Mouse (Mus musculus): ENCODE measurements around the gene Cd163l1. TPM values are rescaled to one million over a fixed set of nuclear protein-coding genes. Genes with fewer than 3 reads are reported as not detected.

Gene Cd163l1
- polyA plus RNA-seq (2014; fragmentation: Nextera tagmentation; extraction: Ambion mirVana) = not detected in 2 replicates

DNA sequence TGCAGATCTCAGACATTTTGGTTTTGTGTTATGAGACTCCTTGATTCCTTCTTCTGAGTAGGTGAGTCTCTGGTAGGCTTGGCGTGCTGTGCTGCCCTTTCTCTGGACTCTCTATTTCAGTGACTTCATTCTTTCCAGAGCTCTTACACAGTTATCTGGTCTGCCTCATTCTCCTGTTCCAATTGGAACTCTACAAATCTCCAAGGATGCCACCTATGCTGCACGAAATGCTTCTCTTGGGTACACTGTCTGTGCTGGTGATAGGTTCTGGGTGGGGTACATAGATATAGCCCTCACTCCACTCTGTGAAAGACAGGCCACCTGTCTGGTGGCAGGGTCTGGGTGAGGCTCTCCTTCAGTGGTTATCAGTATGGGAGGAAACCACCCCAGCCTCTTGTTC is at the start of gene Cd163l1:
TSS of gene Cd163l1 (plus strand) at position 301 of the 400 bp plus-strand sequence.
- no peaks in the 10 kb centered on the region for H3K9me3 ChIP-seq (ENCODE audit: low read depth, low read length)
- WGBS = 92% methylated on average over 2 of the region's 2 CpGs
- DNase-seq (no peak), ATAC-seq (ENCODE audit: insufficient read depth) (no peak)
- no peak for TF ChIP-seq CTCF (IDR thresholded peaks at IDR 0.05; ENCODE audit: low read depth)
- H3K4me1 ChIP-seq (ENCODE audit: insufficient read depth) = no peaks in the 10 kb centered on the region
- H3K4me3 ChIP-seq (ENCODE audit: low read depth, low read length) = no peak within 1 kb of the TSS
- no peaks in the 10 kb centered on the region for H3K36me3 ChIP-seq (ENCODE audit: insufficient read depth)
- no peak within 1 kb of the TSS for H3K4me2 ChIP-seq
- H3K27me3 ChIP-seq (ENCODE audit: insufficient read depth, low read length) = no peaks in the 10 kb centered on the region
- H3K9ac ChIP-seq = no peak within 1 kb of the TSS
- no peak within 1 kb of the TSS for H3K27ac ChIP-seq (ENCODE audit: low read depth)

DNA sequence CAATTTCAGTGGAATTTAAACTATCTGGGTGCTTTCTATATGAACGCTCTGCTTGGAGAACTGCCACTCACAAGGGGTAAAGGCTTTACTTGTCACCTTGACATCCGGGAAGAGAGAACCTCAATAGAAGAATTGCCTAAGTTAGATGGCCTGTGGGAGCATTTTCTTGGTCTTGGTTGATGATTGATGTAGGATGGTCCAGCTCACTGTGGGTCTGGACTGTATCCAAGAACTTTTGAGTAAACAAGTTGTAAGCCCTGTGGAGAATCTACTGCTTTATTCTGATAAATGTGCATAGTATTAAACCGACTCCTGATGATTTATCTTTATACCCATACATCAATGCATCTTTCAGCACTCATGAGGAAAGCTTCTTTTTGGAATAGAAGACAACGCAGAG is 48.7 kb upstream of the Cd163l1 start:
- ATAC-seq (ENCODE audit: insufficient read depth) (no peak), DNase-seq (no peak)
- Histone ChIP-seq H3K27me3 (ENCODE audit: insufficient read depth, low read length) (no peaks in the 10 kb centered on the region), H3K4me3 (ENCODE audit: low read depth, low read length) (no peak overlapping the region), H3K27ac (ENCODE audit: low read depth) (no peak overlapping the region), H3K4me2 (no peak overlapping the region), H3K4me1 (ENCODE audit: insufficient read depth) (no peaks in the 10 kb centered on the region), H3K9ac (no peak overlapping the region), H3K9me3 (ENCODE audit: low read depth, low read length) (no peaks in the 10 kb centered on the region), H3K36me3 (ENCODE audit: insufficient read depth) (no peaks in the 10 kb centered on the region)
- no peak for TF ChIP-seq CTCF (IDR thresholded peaks at IDR 0.05; ENCODE audit: low read depth)
- WGBS = 50% methylated on average over 4 of the region's 4 CpGs

GRCm38 (mm10) chr7:140170863-140171262 is 47.2 kb upstream of the Cd163l1 start:
- ATAC-seq (ENCODE audit: insufficient read depth) (no peak), DNase-seq (no peak)
- WGBS = 91% methylated on average over 3 of the region's 3 CpGs
- Histone ChIP-seq H3K4me2 (no peak overlapping the region), H3K27me3 (ENCODE audit: insufficient read depth, low read length) (no peaks in the 10 kb centered on the region), H3K9ac (no peak overlapping the region), H3K36me3 (ENCODE audit: insufficient read depth) (no peaks in the 10 kb centered on the region), H3K4me1 (ENCODE audit: insufficient read depth) (no peaks in the 10 kb centered on the region), H3K4me3 (ENCODE audit: low read depth, low read length) (no peak overlapping the region), H3K27ac (ENCODE audit: low read depth) (no peak overlapping the region), H3K9me3 (ENCODE audit: low read depth, low read length) (no peaks in the 10 kb centered on the region)
- no peak for TF ChIP-seq CTCF (IDR thresholded peaks at IDR 0.05; ENCODE audit: low read depth)

DNA sequence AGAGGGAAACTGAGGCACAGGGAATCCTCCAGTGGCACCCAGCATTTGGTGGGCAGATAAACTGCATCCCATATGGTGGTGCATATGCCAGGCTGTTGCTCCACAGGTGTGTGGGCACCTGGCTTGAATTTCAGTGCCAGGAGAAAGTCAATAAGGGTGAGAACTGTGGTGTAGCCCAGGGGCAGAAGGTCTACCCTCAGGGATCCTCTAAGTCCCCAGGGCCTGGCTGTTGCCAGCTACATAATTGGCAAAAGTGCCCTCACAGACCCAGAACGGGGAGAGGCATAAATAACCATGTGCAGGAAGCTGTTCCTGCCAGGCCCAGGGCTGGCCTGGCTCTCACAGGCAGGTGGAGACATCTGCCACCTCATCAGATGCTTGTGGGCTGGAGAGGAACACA is 45.1 kb upstream of the Cd163l1 start, which contains the start of gene Olfr523:
TSS of gene Olfr523 (plus strand) at position 282 of the 400 bp plus-strand sequence.
- ATAC-seq (ENCODE audit: insufficient read depth) = no peak
- Histone ChIP-seq H3K4me3 (ENCODE audit: low read depth, low read length) (no peak within 1 kb of the TSS), H3K9me3 (ENCODE audit: low read depth, low read length) (no peaks in the 10 kb centered on the region), H3K27ac (ENCODE audit: low read depth) (no peak within 1 kb of the TSS), H3K36me3 (ENCODE audit: insufficient read depth) (no peaks in the 10 kb centered on the region), H3K27me3 (ENCODE audit: insufficient read depth, low read length) (no peaks in the 10 kb centered on the region), H3K4me2 (no peak within 1 kb of the TSS), H3K9ac (no peak within 1 kb of the TSS), H3K4me1 (ENCODE audit: insufficient read depth) (no peaks in the 10 kb centered on the region)
- TF ChIP-seq CTCF (IDR thresholded peaks at IDR 0.05; ENCODE audit: low read depth) = no peak
- 43% methylated on average over 1 of the region's 1 CpGs for WGBS
- DNase-seq = no peak

GRCm38 (mm10) chr7:140179176-140179575 is 38.9 kb upstream of the Cd163l1 start:
- Histone ChIP-seq H3K27ac (ENCODE audit: low read depth) (no peak overlapping the region), H3K36me3 (ENCODE audit: insufficient read depth) (no peaks in the 10 kb centered on the region), H3K9ac (no peak overlapping the region), H3K4me3 (ENCODE audit: low read depth, low read length) (no peak overlapping the region), H3K4me1 (ENCODE audit: insufficient read depth) (no peaks in the 10 kb centered on the region), H3K9me3 (ENCODE audit: low read depth, low read length) (no peaks in the 10 kb centered on the region), H3K27me3 (ENCODE audit: insufficient read depth, low read length) (no peaks in the 10 kb centered on the region), H3K4me2 (no peak overlapping the region)
- no peak for TF ChIP-seq CTCF (IDR thresholded peaks at IDR 0.05; ENCODE audit: low read depth)
- ATAC-seq (ENCODE audit: insufficient read depth) (no peak), DNase-seq (no peak)
- 78% methylated on average over 2 of the region's 2 CpGs for WGBS

GRCm38 (mm10) chr7:140180692-140181091 is 37.4 kb upstream of the Cd163l1 start:
- H3K27ac ChIP-seq (ENCODE audit: low read depth) = no peak overlapping the region
- no peak for TF ChIP-seq CTCF (IDR thresholded peaks at IDR 0.05; ENCODE audit: low read depth)
- H3K9ac ChIP-seq = no peak overlapping the region
- no peaks in the 10 kb centered on the region for H3K9me3 ChIP-seq (ENCODE audit: low read depth, low read length)
- no peaks in the 10 kb centered on the region for H3K36me3 ChIP-seq (ENCODE audit: insufficient read depth)
- no peak for DNase-seq
- ATAC-seq (ENCODE audit: insufficient read depth) = no peak
- H3K27me3 ChIP-seq (ENCODE audit: insufficient read depth, low read length) = no peaks in the 10 kb centered on the region
- WGBS = 66% methylated on average over 2 of the region's 2 CpGs
- no peak overlapping the region for H3K4me2 ChIP-seq
- H3K4me1 ChIP-seq (ENCODE audit: insufficient read depth) = no peaks in the 10 kb centered on the region
- no peak overlapping the region for H3K4me3 ChIP-seq (ENCODE audit: low read depth, low read length)

- no peak overlapping the region for H3K27ac ChIP-seq (ENCODE audit: low read depth)
- H3K4me3 ChIP-seq (ENCODE audit: low read depth, low read length) = no peak overlapping the region
- no peaks in the 10 kb centered on the region for H3K36me3 ChIP-seq (ENCODE audit: insufficient read depth)
- no peak for TF ChIP-seq CTCF (IDR thresholded peaks at IDR 0.05; ENCODE audit: low read depth)
- H3K27me3 ChIP-seq (ENCODE audit: insufficient read depth, low read length) = no peaks in the 10 kb centered on the region
- ATAC-seq (ENCODE audit: insufficient read depth) (no peak), DNase-seq (no peak)
- H3K9ac ChIP-seq = no peak overlapping the region
- H3K4me1 ChIP-seq (ENCODE audit: insufficient read depth) = no peaks in the 10 kb centered on the region
- WGBS = 75% methylated on average over 4 of the region's 4 CpGs
- H3K4me2 ChIP-seq = no peak overlapping the region
- no peaks in the 10 kb centered on the region for H3K9me3 ChIP-seq (ENCODE audit: low read depth, low read length)
These were observed 33.9 kb upstream of the Cd163l1 start for GRCm38 (mm10) chr7:140184206-140184605.

Data from lung, embryonic 14.5 days (tissue).